Mouse (Mus musculus): ENCODE data around the gene Bpifb3.

Bpifb3 gene

GRCm38 (mm10) chr2:153917930-153918329 is at the start of gene Bpifb3:
Gene Bpifb3 (plus strand): TSS chr2:153918230.
- in situ Hi-C loops (cut with MboI; ENCODE audit: low pct_unique_long_range_greater_than_20kb in 1 of 2, low sequenced_read_pairs in 2 of 2, unreplicated experiment in 1 of 2) = no loop called here

GRCm38 (mm10) chr2:153870984-153871383 is 47.0 kb upstream of the Bpifb3 start, which contains the start of gene Sun5:
Gene Sun5 (minus strand): TSS chr2:153871084.
- in situ Hi-C loops (cut with MboI; ENCODE audit: low pct_unique_long_range_greater_than_20kb in 1 of 2, low sequenced_read_pairs in 2 of 2, unreplicated experiment in 1 of 2) = no loop called here

GRCm38 (mm10) chr2:153874745-153875144 is 43.3 kb upstream of the Bpifb3 start, which contains the start of gene Bpifb2:
Gene Bpifb2 (plus strand): TSS chr2:153875045.
- in situ Hi-C loops (cut with MboI; ENCODE audit: low pct_unique_long_range_greater_than_20kb in 1 of 2, low sequenced_read_pairs in 2 of 2, unreplicated experiment in 1 of 2) = no loop called here

GRCm38 (mm10) chr2:153899111-153899510 is 18.9 kb upstream of the Bpifb3 start:
- in situ Hi-C loops (cut with MboI; ENCODE audit: low pct_unique_long_range_greater_than_20kb in 1 of 2, low sequenced_read_pairs in 2 of 2, unreplicated experiment in 1 of 2) = no loop called here

GRCm38 (mm10) chr2:153900088-153900487 is 17.9 kb upstream of the Bpifb3 start, which contains the start of gene Bpifb6:
Gene Bpifb6 (plus strand): TSS chr2:153900388.
- in situ Hi-C loops (cut with MboI; ENCODE audit: low pct_unique_long_range_greater_than_20kb in 1 of 2, low sequenced_read_pairs in 2 of 2, unreplicated experiment in 1 of 2) = no loop called here

- in situ Hi-C loops (cut with MboI; ENCODE audit: low pct_unique_long_range_greater_than_20kb in 1 of 2, low sequenced_read_pairs in 2 of 2, unreplicated experiment in 1 of 2) = no loop called here
Observed at GRCm38 (mm10) chr2:153902726-153903125, 15.3 kb upstream of the Bpifb3 start.

GRCm38 (mm10) chr2:153906626-153907025 is 11.4 kb upstream of the Bpifb3 start:
- in situ Hi-C loops (cut with MboI; ENCODE audit: low pct_unique_long_range_greater_than_20kb in 1 of 2, low sequenced_read_pairs in 2 of 2, unreplicated experiment in 1 of 2) = no loop called here

- in situ Hi-C loops (cut with MboI; ENCODE audit: low pct_unique_long_range_greater_than_20kb in 1 of 2, low sequenced_read_pairs in 2 of 2, unreplicated experiment in 1 of 2) = no loop called here
Observed at GRCm38 (mm10) chr2:153914151-153914550, 3.9 kb upstream of the Bpifb3 start.

- in situ Hi-C loops (cut with MboI; ENCODE audit: low pct_unique_long_range_greater_than_20kb in 1 of 2, low sequenced_read_pairs in 2 of 2, unreplicated experiment in 1 of 2) = no loop called here
Observed at GRCm38 (mm10) chr2:153921246-153921645, 3.2 kb downstream of the Bpifb3 start.

GRCm38 (mm10) chr2:153929871-153930413 is 11.9 kb downstream of the Bpifb3 start:
- in situ Hi-C loops (cut with MboI; ENCODE audit: low pct_unique_long_range_greater_than_20kb in 1 of 2, low sequenced_read_pairs in 2 of 2, unreplicated experiment in 1 of 2) = loop anchor here in 1 of 2 experiments (25.0 kb wide), 1 partner anchor 218 kb away; no protein-coding TSS in a partner anchor

- in situ Hi-C loops (cut with MboI; ENCODE audit: low pct_unique_long_range_greater_than_20kb in 1 of 2, low sequenced_read_pairs in 2 of 2, unreplicated experiment in 1 of 2) = loop anchor here in 1 of 2 experiments (25.0 kb wide), 1 partner anchor 219 kb away; no protein-coding TSS in a partner anchor
Observed at GRCm38 (mm10) chr2:153931125-153931524, 13.1 kb downstream of the Bpifb3 start.

- in situ Hi-C loops (cut with MboI; ENCODE audit: low pct_unique_long_range_greater_than_20kb in 1 of 2, low sequenced_read_pairs in 2 of 2, unreplicated experiment in 1 of 2) = loop anchor here in 1 of 2 experiments (25.0 kb wide), 1 partner anchor 221 kb away; no protein-coding TSS in a partner anchor
Observed at GRCm38 (mm10) chr2:153933311-153933710, 15.3 kb downstream of the Bpifb3 start.

- in situ Hi-C loops (cut with MboI; ENCODE audit: low pct_unique_long_range_greater_than_20kb in 1 of 2, low sequenced_read_pairs in 2 of 2, unreplicated experiment in 1 of 2) = loop anchor here in 1 of 2 experiments (25.0 kb wide), 1 partner anchor 223 kb away; no protein-coding TSS in a partner anchor
Observed at GRCm38 (mm10) chr2:153935348-153935747, 17.3 kb downstream of the Bpifb3 start.

GRCm38 (mm10) chr2:153937843-153938242 is 19.8 kb downstream of the Bpifb3 start, which contains the start of gene Bpifb4:
Gene Bpifb4 (plus strand): TSS chr2:153938212.
- in situ Hi-C loops (cut with MboI; ENCODE audit: low pct_unique_long_range_greater_than_20kb in 1 of 2, low sequenced_read_pairs in 2 of 2, unreplicated experiment in 1 of 2) = loop anchor here in 1 of 2 experiments (25.0 kb wide), 1 partner anchor 226 kb away; no protein-coding TSS in a partner anchor

- in situ Hi-C loops (cut with MboI; ENCODE audit: low pct_unique_long_range_greater_than_20kb in 1 of 2, low sequenced_read_pairs in 2 of 2, unreplicated experiment in 1 of 2) = loop anchor here in 1 of 2 experiments (25.0 kb wide), 1 partner anchor 231 kb away; no protein-coding TSS in a partner anchor
Observed at GRCm38 (mm10) chr2:153943537-153943936, 25.5 kb downstream of the Bpifb3 start.

GRCm38 (mm10) chr2:153944567-153944966 is 26.5 kb downstream of the Bpifb3 start:
- in situ Hi-C loops (cut with MboI; ENCODE audit: low pct_unique_long_range_greater_than_20kb in 1 of 2, low sequenced_read_pairs in 2 of 2, unreplicated experiment in 1 of 2) = loop anchor here in 1 of 2 experiments (25.0 kb wide), 1 partner anchor 232 kb away; no protein-coding TSS in a partner anchor

GRCm38 (mm10) chr2:153952897-153953296 is 34.9 kb downstream of the Bpifb3 start:
- in situ Hi-C loops (cut with MboI; ENCODE audit: low pct_unique_long_range_greater_than_20kb in 1 of 2, low sequenced_read_pairs in 2 of 2, unreplicated experiment in 1 of 2) = no loop called here

GRCm38 (mm10) chr2:153953836-153954235 is 35.8 kb downstream of the Bpifb3 start:
- in situ Hi-C loops (cut with MboI; ENCODE audit: low pct_unique_long_range_greater_than_20kb in 1 of 2, low sequenced_read_pairs in 2 of 2, unreplicated experiment in 1 of 2) = no loop called here

GRCm38 (mm10) chr2:153962821-153963331 is 44.8 kb downstream of the Bpifb3 start:
- in situ Hi-C loops (cut with MboI; ENCODE audit: low pct_unique_long_range_greater_than_20kb in 1 of 2, low sequenced_read_pairs in 2 of 2, unreplicated experiment in 1 of 2) = no loop called here

- in situ Hi-C loops (cut with MboI; ENCODE audit: low pct_unique_long_range_greater_than_20kb in 1 of 2, low sequenced_read_pairs in 2 of 2, unreplicated experiment in 1 of 2) = no loop called here
Observed at GRCm38 (mm10) chr2:153963334-153963733, 45.3 kb downstream of the Bpifb3 start.
